Mouse (Mus musculus): ENCODE measurements around the gene Ptgis.
A peak's percentile ranks its signal among the peaks of the same experiment; 100 is the strongest.

The Ptgis gene

GRCm38 (mm10) chr2:167263040-167263810 is 22.8 kb upstream of the Ptgis start:
- DNase-seq = no peak

- no peak for DNase-seq
Measured at GRCm38 (mm10) chr2:167262433-167262832, 22.0 kb upstream of the Ptgis start.

GRCm38 (mm10) chr2:167261106-167261505 is 20.7 kb upstream of the Ptgis start:
- DNase-seq = no peak

GRCm38 (mm10) chr2:167257790-167258189 is 17.4 kb upstream of the Ptgis start:
- no peak for DNase-seq

- DNase-seq = no peak
Measured at GRCm38 (mm10) chr2:167254808-167255207, 14.4 kb upstream of the Ptgis start.

- no peak for DNase-seq
Measured at GRCm38 (mm10) chr2:167254185-167254584, 13.8 kb upstream of the Ptgis start.

GRCm38 (mm10) chr2:167253476-167253875 is 13.1 kb upstream of the Ptgis start:
- no peak for DNase-seq

- no peak for DNase-seq
Measured at GRCm38 (mm10) chr2:167252057-167252687, 11.8 kb upstream of the Ptgis start.

- no peak for DNase-seq
Measured at GRCm38 (mm10) chr2:167250736-167251337, 10.4 kb upstream of the Ptgis start.

- no peak for DNase-seq
Measured at GRCm38 (mm10) chr2:167250003-167250735, 9.8 kb upstream of the Ptgis start.

GRCm38 (mm10) chr2:167249591-167249990 is 9.2 kb upstream of the Ptgis start:
- no peak for DNase-seq

GRCm38 (mm10) chr2:167247823-167248222 is 7.4 kb upstream of the Ptgis start:
- DNase-seq = no peak

- no peak for DNase-seq
Measured at GRCm38 (mm10) chr2:167246704-167247103, 6.3 kb upstream of the Ptgis start.

- DNase-seq = no peak
Measured at GRCm38 (mm10) chr2:167244892-167245291, 4.5 kb upstream of the Ptgis start.

- DNase-seq = no peak
Measured at GRCm38 (mm10) chr2:167243831-167244563, 3.6 kb upstream of the Ptgis start.

GRCm38 (mm10) chr2:167239262-167239661 is 1.1 kb downstream of the Ptgis start:
- DNase-seq = no peak

GRCm38 (mm10) chr2:167237224-167237623 is 3.2 kb downstream of the Ptgis start:
- peak in 1 of 2 experiments; percentile 9 for DNase-seq

- DNase-seq = no peak
Measured at GRCm38 (mm10) chr2:167236174-167236573, 4.2 kb downstream of the Ptgis start.

- DNase-seq = no peak
Measured at GRCm38 (mm10) chr2:167235338-167236018, 4.9 kb downstream of the Ptgis start.

GRCm38 (mm10) chr2:167233771-167234170 is 6.6 kb downstream of the Ptgis start:
- DNase-seq = no peak

- no peak for DNase-seq
Measured at GRCm38 (mm10) chr2:167233009-167233335, 7.4 kb downstream of the Ptgis start.
